Mouse (Mus musculus): ENCODE results near the gene Adam15. TPM values are rescaled to one million over a fixed set of nuclear protein-coding genes. Genes with fewer than 3 reads are reported as not detected.

Gene Adam15
- polyA plus RNA-seq, 1 experiment from 2014 or later, result 41.5 TPM

DNA sequence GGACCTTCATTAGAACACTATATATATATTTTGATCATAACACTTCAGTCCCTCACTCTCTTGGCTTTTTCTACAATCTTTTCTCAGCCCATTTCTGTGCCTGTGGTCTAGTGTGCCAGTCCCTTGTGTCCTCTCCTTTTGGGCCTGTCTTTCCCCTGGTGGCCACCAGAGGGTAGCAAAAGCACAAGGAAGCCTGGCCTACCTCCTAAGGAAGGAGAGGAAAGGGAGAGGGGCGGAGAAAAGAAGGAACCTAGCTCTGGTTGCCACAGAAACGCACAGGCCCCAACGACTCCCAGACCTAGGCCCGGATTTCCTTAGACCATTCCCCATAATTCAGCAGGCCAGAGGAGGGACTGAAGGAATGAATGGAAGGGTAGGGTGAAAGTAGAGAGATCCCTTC lies 33.0 kb downstream of the Adam15 start:
- H3K9me3 ChIP-seq, result no peaks in the 10 kb centered on the region
- 4% methylated on average over 4 of the region's 4 CpGs for WGBS
- peak overlapping the region; percentile 55 for H3K9ac ChIP-seq
- H3K36me3 ChIP-seq, result peaks cover 19% of the 10 kb centered on the region
- H3K4me3 ChIP-seq, result 0 out of 2 replicates have a peak overlapping the region, but pooled peaks have one; percentile 12
- peaks cover 46% of the 10 kb centered on the region for H3K27me3 ChIP-seq
- peak overlapping the region; percentile 51 for H3K4me2 ChIP-seq
- peaks cover 72% of the 10 kb centered on the region for H3K4me1 ChIP-seq (replicated peaks)
- peak overlapping the region; percentile 23; the same call in 1 of the 2 replicates for H3K27ac ChIP-seq
- peak; percentile 16; the same call in 1 of the 2 replicates for ATAC-seq (ENCODE audit: low FRiP score)

DNA sequence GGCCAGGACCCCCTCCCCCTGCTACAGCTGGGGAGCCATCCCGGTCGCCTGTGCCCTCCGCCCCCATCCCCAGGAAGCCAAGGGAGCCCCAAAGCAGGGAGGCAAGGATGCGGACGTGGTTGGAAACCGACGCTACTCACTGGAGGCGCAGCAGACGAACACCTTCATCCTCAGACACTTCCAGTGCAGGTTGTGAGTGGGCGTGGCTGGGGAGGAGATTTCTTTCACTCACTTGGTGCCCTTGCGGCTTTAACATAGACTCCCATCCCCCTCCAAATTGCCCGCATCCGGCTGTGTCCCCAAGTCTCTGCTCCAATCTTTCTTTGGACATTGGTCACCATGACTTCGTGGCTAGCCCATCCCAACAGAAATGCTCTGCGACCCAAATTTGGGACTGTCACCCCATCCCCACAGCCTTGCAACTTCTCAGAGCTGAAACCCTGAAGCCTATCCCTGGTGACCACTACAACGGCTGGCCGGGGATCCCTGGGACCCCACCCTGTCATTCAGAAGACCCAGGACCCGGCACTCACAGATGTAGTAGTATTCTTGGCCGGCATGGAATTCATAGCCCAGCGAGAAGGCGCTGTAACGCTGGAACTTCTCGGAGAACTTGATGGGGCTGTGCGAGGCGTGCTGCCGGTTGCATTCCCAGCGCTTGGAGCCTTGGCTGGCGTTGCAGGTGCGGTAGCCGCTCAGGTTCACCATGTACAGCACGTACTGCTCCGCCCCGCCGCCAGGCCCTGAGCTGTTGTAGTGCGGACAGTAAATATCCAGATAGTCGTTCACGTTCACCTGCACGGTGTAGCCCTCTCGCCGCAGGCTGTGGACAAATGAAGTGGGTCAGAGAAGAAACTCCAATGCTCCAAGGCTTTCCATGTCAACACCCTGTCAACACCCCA lies 33.6 kb downstream of the Adam15 start:
- Histone ChIP-seq H3K27ac (peak overlapping the region; percentile 23; the same call in 1 of the 2 replicates), H3K9me3 (no peaks in the 10 kb centered on the region), H3K4me2 (peak overlapping the region; percentile 51), H3K9ac (peak overlapping the region; percentile 63), H3K4me1 (replicated peaks) (peaks cover 66% of the 10 kb centered on the region), H3K4me3 (peak overlapping the region; percentile 23), H3K27me3 (peaks cover 46% of the 10 kb centered on the region), H3K36me3 (peaks cover 19% of the 10 kb centered on the region)
- 7% methylated on average over 40 of the region's 40 CpGs for WGBS
- ATAC-seq (ENCODE audit: low FRiP score), result no peak

DNA sequence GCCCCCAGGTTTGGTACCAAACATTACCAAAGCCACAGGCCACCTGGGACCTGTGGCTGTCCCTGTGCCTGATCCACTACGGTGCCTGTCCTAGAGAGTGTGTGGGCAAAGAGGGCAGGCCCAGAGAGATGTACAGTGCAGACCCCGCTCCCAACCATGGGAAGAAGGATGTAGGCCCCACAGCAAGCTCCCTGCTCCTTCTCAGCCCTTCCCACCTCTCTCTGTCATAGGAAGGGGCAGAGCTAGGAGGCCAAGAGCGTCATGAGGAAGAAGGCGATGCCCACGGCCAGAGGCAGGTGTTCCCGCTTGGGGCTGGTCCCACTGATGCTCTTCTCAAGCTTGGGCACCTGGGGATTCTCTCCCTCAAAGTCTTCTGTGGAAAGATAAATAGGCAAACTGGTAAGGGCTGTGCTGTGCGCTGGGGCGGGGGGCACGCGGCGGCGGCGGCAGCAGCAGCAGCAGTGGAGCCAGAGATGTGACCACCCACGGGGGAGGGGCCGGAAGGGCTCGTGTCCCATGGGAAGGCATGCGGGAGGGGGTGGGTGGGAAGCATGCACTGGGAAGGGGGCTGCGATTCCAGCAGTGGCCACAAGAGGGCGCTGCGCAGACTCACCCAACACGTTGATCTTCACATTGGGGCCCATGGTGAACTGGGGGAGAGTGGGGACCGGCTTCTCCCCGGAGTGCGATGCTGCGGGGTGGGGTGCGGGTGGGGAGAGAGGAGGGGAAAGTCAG lies 34.4 kb downstream of the Adam15 start:
- peaks cover 39% of the 10 kb centered on the region for H3K27me3 ChIP-seq
- H3K36me3 ChIP-seq, result peaks cover 19% of the 10 kb centered on the region
- peak overlapping the region; percentile 63; the same call in 1 of the 2 replicates for H3K9ac ChIP-seq
- ATAC-seq (ENCODE audit: low FRiP score), result 0 out of 2 replicates have a peak, but pooled peaks have one; percentile 5
- WGBS, result 4% methylated on average over 25 of the region's 26 CpGs
- H3K27ac ChIP-seq, result 0 out of 2 replicates have a peak overlapping the region, but pooled peaks have one; percentile 8
- peak overlapping the region; percentile 23 for H3K4me3 ChIP-seq
- H3K4me2 ChIP-seq, result peak overlapping the region; percentile 51
- H3K4me1 ChIP-seq (replicated peaks), result peaks cover 58% of the 10 kb centered on the region
- no peaks in the 10 kb centered on the region for H3K9me3 ChIP-seq

DNA sequence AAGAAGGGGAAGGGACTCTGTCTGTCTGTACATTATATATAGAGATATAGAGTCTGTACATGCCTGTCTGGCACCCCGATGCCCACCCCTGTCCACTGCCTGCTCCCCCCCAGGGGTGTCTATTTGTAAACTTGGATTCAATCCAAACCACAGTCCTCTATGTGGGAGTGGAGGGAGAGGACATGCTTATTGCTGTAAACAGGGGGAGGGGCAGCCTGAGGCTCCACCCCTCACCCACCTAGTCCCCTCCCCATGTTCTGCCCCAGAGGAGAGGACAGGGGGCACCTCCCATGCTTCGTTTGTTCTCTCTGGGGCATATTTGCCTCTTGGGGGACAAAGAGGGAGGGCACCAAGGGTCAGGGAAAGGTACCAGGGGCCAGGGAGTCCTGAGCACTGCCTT lies 35.0 kb downstream of the Adam15 start:
- Histone ChIP-seq H3K9me3 (no peaks in the 10 kb centered on the region), H3K9ac (peak overlapping the region; percentile 63; the same call in 1 of the 2 replicates), H3K27me3 (peaks cover 39% of the 10 kb centered on the region), H3K4me3 (0 out of 2 replicates have a peak overlapping the region, but pooled peaks have one; percentile 23), H3K27ac (no peak overlapping the region), H3K4me2 (peak overlapping the region; percentile 51), H3K4me1 (replicated peaks) (peaks cover 52% of the 10 kb centered on the region), H3K36me3 (peaks cover 19% of the 10 kb centered on the region)
- WGBS, result 52% methylated on average over 2 of the region's 2 CpGs
- ATAC-seq (ENCODE audit: low FRiP score), result no peak

DNA sequence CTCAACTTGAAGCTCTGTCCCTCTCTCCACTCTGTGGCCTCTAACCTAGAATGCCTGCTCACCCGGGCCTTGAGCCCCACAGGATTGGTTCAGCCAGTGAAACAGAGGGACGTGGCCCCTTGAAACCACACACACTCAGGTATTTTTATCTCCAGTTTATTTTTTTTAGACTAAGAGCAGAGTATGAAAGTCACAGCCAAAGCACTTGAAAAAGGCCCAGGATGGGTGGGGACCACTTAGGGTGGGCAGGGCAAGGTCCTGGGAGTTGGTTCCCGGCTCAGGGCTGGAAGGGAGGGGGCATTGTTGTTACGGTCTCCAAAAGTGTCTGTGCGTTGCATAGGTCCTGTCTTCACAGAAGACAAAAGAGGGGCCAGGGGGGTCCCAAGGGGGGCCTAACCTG lies 35.5 kb downstream of the Adam15 start:
- Histone ChIP-seq H3K36me3 (peaks cover 19% of the 10 kb centered on the region), H3K27ac (no peak overlapping the region), H3K4me1 (replicated peaks) (peaks cover 48% of the 10 kb centered on the region), H3K9ac (0 out of 2 replicates have a peak overlapping the region, but pooled peaks have one; percentile 35), H3K4me3 (no peak overlapping the region), H3K27me3 (peaks cover 39% of the 10 kb centered on the region), H3K9me3 (no peaks in the 10 kb centered on the region), H3K4me2 (no peak overlapping the region)
- no peak for ATAC-seq (ENCODE audit: low FRiP score)
- WGBS, result 71% methylated on average over 5 of the region's 5 CpGs

DNA sequence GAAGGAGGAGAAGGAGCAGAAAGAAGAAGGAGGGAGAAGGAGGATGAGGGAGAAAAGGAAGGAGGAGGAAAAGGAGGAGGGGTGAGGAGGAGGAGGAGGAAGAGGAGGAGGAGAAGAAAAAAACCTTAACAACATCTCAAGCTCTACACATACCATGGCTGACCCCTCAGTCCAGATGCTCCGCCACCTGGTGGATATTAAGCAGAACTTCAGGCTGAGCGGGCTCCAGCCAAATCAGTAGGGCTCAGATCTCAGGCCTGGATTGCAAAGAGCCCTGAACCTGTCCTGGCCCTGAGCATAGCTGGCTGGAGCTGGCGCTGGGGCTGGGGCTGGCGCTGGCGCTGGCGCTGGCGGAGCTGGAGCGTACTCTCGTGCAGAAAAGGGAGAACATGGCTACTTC lies 41.7 kb downstream of the Adam15 start:
- Histone ChIP-seq H3K4me3 (no peak overlapping the region), H3K27ac (no peak overlapping the region), H3K4me2 (no peak overlapping the region), H3K9ac (no peak overlapping the region), H3K4me1 (replicated peaks) (0 out of 2 replicates have a peak, but pooled peaks cover 2% of the 10 kb centered on the region), H3K27me3 (0 out of 2 replicates have a peak, but pooled peaks cover 5% of the 10 kb centered on the region), H3K9me3 (no peaks in the 10 kb centered on the region), H3K36me3 (no peaks in the 10 kb centered on the region)
- 2% methylated on average over 9 of the region's 9 CpGs for WGBS
- ATAC-seq (ENCODE audit: low FRiP score), result peak; percentile 72; the same call in 1 of the 2 replicates

DNA sequence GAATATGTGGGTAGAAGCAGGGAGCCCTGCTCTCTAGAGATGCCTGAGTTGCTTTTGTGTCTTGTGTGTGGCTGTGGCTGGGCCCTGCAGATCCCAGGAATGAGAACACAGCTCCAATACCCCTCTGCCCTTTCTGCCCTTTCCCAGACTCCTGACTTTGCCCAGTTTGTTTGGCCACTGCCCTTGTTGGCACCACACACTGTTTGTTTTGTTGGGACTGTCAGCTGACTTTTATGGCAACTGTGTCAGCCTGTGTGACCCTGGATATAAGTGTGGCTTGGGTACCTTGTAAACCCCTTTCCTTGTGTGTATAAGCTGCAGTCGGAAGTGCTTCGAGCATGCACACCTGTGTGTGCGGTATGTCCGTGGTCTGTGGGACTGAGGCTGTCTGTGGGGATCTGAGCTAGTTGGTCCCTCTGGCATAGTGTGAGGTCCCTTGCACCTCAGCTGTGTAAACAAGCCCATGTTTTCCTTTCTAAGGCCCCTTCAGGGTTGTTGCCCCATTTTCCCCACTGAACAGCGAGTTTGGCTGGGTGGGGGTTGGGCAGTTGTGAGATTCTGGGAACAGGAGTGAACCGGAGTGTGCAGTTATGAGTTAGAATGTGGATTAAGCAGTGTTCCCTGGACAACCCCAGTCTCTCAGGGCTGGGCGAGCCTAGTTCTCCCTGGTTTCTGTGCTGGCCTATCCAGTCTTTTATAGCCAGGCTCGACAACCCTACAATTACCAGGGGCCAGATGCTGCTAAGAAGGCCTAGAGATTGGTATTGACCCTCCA lies 44.1 kb downstream of the Adam15 start:
- Histone ChIP-seq H3K9ac (no peak overlapping the region), H3K9me3 (no peaks in the 10 kb centered on the region)
- ATAC-seq (ENCODE audit: low FRiP score), result no peak

DNA sequence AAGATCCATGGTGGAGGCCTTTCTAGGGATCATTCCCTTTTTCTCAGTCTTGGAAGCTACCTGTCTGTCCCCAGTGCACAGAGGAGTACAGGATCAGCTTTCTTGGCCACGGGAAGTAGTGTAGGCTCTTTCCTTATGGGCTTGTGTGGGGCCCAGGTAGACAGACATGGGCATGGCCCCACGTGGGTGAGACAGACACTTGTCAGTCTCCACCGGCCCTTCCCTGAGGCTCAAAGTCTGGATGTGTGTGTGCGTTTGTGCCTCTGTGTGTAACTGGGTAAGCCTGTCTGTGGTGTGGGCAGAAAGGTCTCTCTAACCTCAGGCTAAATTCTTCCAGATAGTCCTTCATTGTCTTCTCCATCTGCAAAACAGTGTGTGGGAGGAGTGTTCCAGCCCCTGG lies 44.7 kb downstream of the Adam15 start:
- WGBS, result 73% methylated on average over 4 of the region's 4 CpGs
- Histone ChIP-seq H3K4me1 (replicated peaks) (peaks cover 3% of the 10 kb centered on the region; the same call in 1 of the 2 replicates), H3K36me3 (no peaks in the 10 kb centered on the region), H3K9me3 (no peaks in the 10 kb centered on the region), H3K9ac (no peak overlapping the region), H3K27ac (no peak overlapping the region), H3K4me2 (no peak overlapping the region), H3K4me3 (no peak overlapping the region), H3K27me3 (peaks cover 13% of the 10 kb centered on the region)
- no peak for ATAC-seq (ENCODE audit: low FRiP score)

More for the DNA sequence above, 44.1 kb downstream of the Adam15 start:
- Histone ChIP-seq H3K36me3 (no peaks in the 10 kb centered on the region), H3K4me3 (no peak overlapping the region), H3K27me3 (0 out of 2 replicates have a peak, but pooled peaks cover 9% of the 10 kb centered on the region), H3K27ac (no peak overlapping the region), H3K4me2 (no peak overlapping the region), H3K4me1 (replicated peaks) (0 out of 2 replicates have a peak, but pooled peaks cover 2% of the 10 kb centered on the region)
- WGBS, result 73% methylated on average over 8 of the region's 8 CpGs

DNA sequence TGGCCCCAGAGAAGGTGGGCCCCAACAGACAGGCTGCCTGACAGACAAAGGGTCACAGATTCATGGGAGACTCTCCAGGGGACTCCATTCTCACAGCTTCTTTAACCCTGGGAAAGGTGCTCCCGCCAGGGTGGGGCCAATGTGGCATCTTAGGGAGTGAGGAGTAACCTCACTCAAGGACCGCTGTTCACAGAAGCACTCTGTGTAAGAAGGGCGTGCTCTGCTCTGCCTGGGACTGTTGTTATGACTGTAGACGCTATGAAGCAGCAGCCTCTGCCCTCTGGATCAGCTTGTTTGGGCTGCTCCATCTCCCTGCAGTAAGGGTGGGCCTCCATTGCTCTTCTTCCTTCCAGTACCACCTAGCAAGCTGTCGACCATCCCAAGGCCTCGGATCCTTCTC lies 45.4 kb downstream of the Adam15 start:
- no peak overlapping the region for H3K27ac ChIP-seq
- H3K9me3 ChIP-seq, result no peaks in the 10 kb centered on the region
- H3K4me1 ChIP-seq (replicated peaks), result peaks cover 10% of the 10 kb centered on the region
- no peak overlapping the region for H3K9ac ChIP-seq
- 63% methylated on average over 6 of the region's 6 CpGs for WGBS
- H3K4me3 ChIP-seq, result no peak overlapping the region
- H3K4me2 ChIP-seq, result no peak overlapping the region
- H3K27me3 ChIP-seq, result peaks cover 16% of the 10 kb centered on the region
- ATAC-seq (ENCODE audit: low FRiP score), result no peak
- no peaks in the 10 kb centered on the region for H3K36me3 ChIP-seq

DNA sequence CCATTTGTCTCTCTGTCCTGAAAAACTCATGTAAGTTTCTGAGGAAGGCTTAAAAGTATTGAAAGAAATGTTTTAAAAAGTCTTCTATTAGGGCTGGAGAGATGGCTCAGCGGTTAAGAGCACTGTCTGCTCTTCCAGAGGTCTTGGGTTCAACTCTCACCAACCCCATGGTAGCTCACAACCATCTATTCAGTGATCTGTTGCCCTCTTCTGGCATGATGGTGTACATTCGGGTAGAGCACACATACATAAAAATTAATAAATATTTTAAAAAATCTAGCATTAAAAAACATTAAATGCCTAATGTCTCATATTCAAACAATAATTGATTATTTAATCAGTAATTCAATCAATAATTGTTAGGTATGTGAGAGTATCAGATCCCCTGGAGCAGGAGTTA lies 49.3 kb downstream of the Adam15 start:
- ATAC-seq (ENCODE audit: low FRiP score), result no peak
- no peak overlapping the region for H3K27ac ChIP-seq
- H3K27me3 ChIP-seq, result peaks cover 24% of the 10 kb centered on the region
- no peak overlapping the region for H3K4me2 ChIP-seq
- no peaks in the 10 kb centered on the region for H3K9me3 ChIP-seq
- H3K4me3 ChIP-seq, result no peak overlapping the region
- no peaks in the 10 kb centered on the region for H3K36me3 ChIP-seq
- H3K9ac ChIP-seq, result no peak overlapping the region
- 76% methylated on average over 2 of the region's 2 CpGs for WGBS
- peaks cover 12% of the 10 kb centered on the region for H3K4me1 ChIP-seq (replicated peaks)

DNA sequence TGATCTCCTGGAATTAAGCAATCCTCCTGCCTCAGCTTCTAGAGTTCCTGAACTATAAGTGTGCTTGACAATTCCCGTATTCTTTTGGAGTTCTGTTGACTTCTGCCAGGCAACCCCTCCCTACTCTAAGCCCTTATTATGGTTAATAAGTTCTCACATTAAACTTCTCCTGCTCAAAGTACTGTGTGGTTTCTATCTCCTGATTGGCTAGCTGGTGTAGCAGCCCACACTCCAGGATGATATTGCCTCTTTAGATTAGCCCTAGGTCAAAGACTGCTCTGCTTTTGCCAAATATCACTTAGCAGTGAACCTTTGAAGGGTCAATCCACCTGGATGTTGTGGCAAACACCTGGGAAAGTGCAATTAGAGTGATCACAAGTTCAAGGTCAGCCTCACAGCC lies 49.7 kb downstream of the Adam15 start:
- Histone ChIP-seq H3K36me3 (no peaks in the 10 kb centered on the region), H3K4me2 (peak overlapping the region; percentile 45), H3K27me3 (peaks cover 24% of the 10 kb centered on the region), H3K9me3 (no peaks in the 10 kb centered on the region), H3K4me3 (peak overlapping the region; percentile 15; the same call in 1 of the 2 replicates), H3K4me1 (replicated peaks) (peaks cover 9% of the 10 kb centered on the region), H3K9ac (no peak overlapping the region), H3K27ac (no peak overlapping the region)
- ATAC-seq (ENCODE audit: low FRiP score), result no peak
- WGBS, result 71% methylated on average over 1 of the region's 1 CpGs
